Mouse (Mus musculus) frontal cortex, postnatal 14 days (tissue): ENCODE measurements around the gene Scrn3.

Experiments
- DNase-seq, 2 experiments: peaks; one replicate each; pipeline ENCODE4 v3.0.0; 2022; ENCODE audit warnings: low spot score in 2 of 2

Gene Scrn3

GRCm38 (mm10) chr2:73385172-73385571 lies 72.8 kb downstream of the Scrn3 start:
- DNase-seq, result no peak

- DNase-seq, result peak in 1 of 2 experiments; percentile 26
Observed at GRCm38 (mm10) chr2:73385641-73386355, 73.4 kb downstream of the Scrn3 start.

GRCm38 (mm10) chr2:73386356-73387046 lies 74.1 kb downstream of the Scrn3 start, which contains the start of gene Gpr155:
Gpr155 (minus strand) TSS chr2:73386572.
- DNase-seq, result peak; percentile 98
